Mouse (Mus musculus): Measurements from ENCODE around the gene Zfp729b.

The Zfp729b gene

GRCm38 (mm10) chr13:67609066-67609876 lies at the start of gene Zfp729b:
TSS of gene Zfp729b (minus strand) at chr13:67609707.
- peak; percentile 86 for DNase-seq (ENCODE audit: low read depth, low spot score)

- DNase-seq (ENCODE audit: low read depth, low spot score) = no peak
Observed at GRCm38 (mm10) chr13:67652496-67652895, 43.0 kb upstream of the Zfp729b start.

GRCm38 (mm10) chr13:67637294-67638007 lies 27.9 kb upstream of the Zfp729b start, which contains the start of the genes Gm49345 and Zfp729a:
TSS of gene Gm49345 (minus strand) at chr13:67637769.
TSS of gene Zfp729a (minus strand) at chr13:67637791.
- peak; percentile 91 for DNase-seq (ENCODE audit: low read depth, low spot score)

- peak; percentile 42 for DNase-seq (ENCODE audit: low read depth, low spot score)
Observed at GRCm38 (mm10) chr13:67610108-67610507, 601 bp upstream of the Zfp729b start.

- DNase-seq (ENCODE audit: low read depth, low spot score) = no peak
Observed at GRCm38 (mm10) chr13:67572591-67573189, 36.8 kb downstream of the Zfp729b start.

GRCm38 (mm10) chr13:67553730-67554129 lies 55.8 kb downstream of the Zfp729b start, which contains the start of gene Zfp748:
TSS of gene Zfp748 (minus strand) at chr13:67553830.
- no peak for DNase-seq (ENCODE audit: low read depth, low spot score)

GRCm38 (mm10) chr13:67552505-67553346 lies 56.8 kb downstream of the Zfp729b start:
- DNase-seq (ENCODE audit: low read depth, low spot score) = peak; percentile 93

- no peak for DNase-seq (ENCODE audit: low read depth, low spot score)
Observed at GRCm38 (mm10) chr13:67545941-67546340, 63.6 kb downstream of the Zfp729b start.

Data from A20 (cell line).